Mouse (Mus musculus) liver, embryonic 15.5 days (tissue): Measurements from ENCODE around the gene Lmln. TPM values are rescaled to one million over a fixed set of nuclear protein-coding genes. Genes with fewer than 3 reads are reported as not detected.

Experiments used
- ATAC-seq: fragments of 200-750 bp; cut with Nextera tagmentation; 2 replicates; pipeline ENCODE4 v1.8.0; 2017; ENCODE audit warnings: moderate number of reproducible peaks, mild to moderate bottlenecking, moderate library complexity; ENCODE audit not compliant: insufficient read depth
- H3K27ac ChIP-seq: fragments of 300-500 bp; sonication (generic); replicated peaks from 2 replicates; pipeline ENCODE4 v1.5.1; 2015; ENCODE audit warnings: mild to moderate bottlenecking, inconsistent platforms
- H3K27me3 ChIP-seq: fragments of 300-500 bp; sonication (generic); 2 replicates; pipeline ENCODE4 v1.6.1; 2015; ENCODE audit warnings: mild to moderate bottlenecking, inconsistent platforms
- H3K36me3 ChIP-seq: fragments of 300-500 bp; sonication (generic); replicated peaks from 2 replicates; pipeline ENCODE4 v1.6.1; 2015; ENCODE audit warnings: moderate library complexity, mild to moderate bottlenecking, inconsistent platforms
- H3K4me1 ChIP-seq: fragments of 300-500 bp; sonication (generic); replicated peaks from 2 replicates; pipeline ENCODE4 v1.6.1; 2015; ENCODE audit warnings: inconsistent platforms
- H3K4me2 ChIP-seq: fragments of 300-500 bp; sonication (generic); 2 replicates; pipeline ENCODE4 v1.6.1; 2015; ENCODE audit warnings: moderate library complexity, mild to moderate bottlenecking, inconsistent platforms
- H3K4me3 ChIP-seq: fragments of 300-500 bp; sonication (generic); replicated peaks from 2 replicates; pipeline ENCODE4 v1.5.1; 2015; ENCODE audit warnings: mild to moderate bottlenecking, inconsistent platforms
- H3K9ac ChIP-seq: fragments of 300-500 bp; sonication (generic); 2 replicates; pipeline ENCODE4 v1.6.1; 2015; ENCODE audit warnings: moderate library complexity, mild to moderate bottlenecking, inconsistent platforms
- H3K9me3 ChIP-seq: fragments of 300-500 bp; sonication (generic); replicated peaks from 2 replicates; pipeline ENCODE4 v1.6.1; 2016; ENCODE audit warnings: inconsistent platforms
- WGBS: fragments of 180-500 bp; shearing (Covaris S2); methylation state at CpG from one replicate; pipeline ENCODE4 v1.1.7; 2015; ENCODE audit warnings: mixed read lengths; ENCODE audit not compliant: insufficient replicate concordance; 5-methylcytosine and 5-hydroxymethylcytosine counted together
- polyA plus RNA-seq: library from polyadenylated mRNA; unstranded; fragments of >200 nt; fragmentation: Nextera tagmentation; extraction: Ambion mirVana; gene quantifications from 2 replicates; pipeline ENCODE4 v1.2.1, GENCODE M21; 2015

The Lmln gene
- polyA plus RNA-seq, 1 experiment from 2014 or later, result 0.63 TPM

DNA sequence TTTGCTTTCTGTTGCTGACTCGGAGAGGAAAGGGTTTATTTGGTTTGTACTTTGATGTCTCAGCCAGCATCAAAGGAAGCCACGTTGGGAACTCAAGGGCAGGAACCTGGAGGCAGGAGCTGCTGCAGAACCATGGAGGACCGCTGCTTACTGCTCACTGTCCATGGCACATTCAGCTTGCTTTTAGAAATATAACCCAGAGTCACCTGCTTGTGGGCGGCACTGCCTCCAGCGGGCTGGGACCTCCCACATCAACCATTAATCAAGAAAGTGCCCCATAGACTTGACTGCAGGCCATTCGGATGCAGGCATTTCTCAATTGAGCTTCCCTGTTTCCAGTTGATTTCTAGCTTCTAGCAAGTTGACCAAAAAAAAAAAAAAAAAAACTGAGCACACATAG is 13.8 kb downstream of the Lmln start:
- Histone ChIP-seq H3K9ac (no peak overlapping the region), H3K9me3 (no peaks in the 10 kb centered on the region), H3K36me3 (no peaks in the 10 kb centered on the region), H3K4me3 (no peak overlapping the region), H3K4me2 (peak overlapping the region; percentile 38), H3K27me3 (no peaks in the 10 kb centered on the region), H3K4me1 (peaks cover 8% of the 10 kb centered on the region; the same call in 1 of the 2 replicates), H3K27ac (no peak overlapping the region)
- ATAC-seq, result no peak
- WGBS, result 58% methylated on average over 6 of the region's 6 CpGs

- no peak overlapping the region for H3K4me3 ChIP-seq
- H3K27ac ChIP-seq, result peak overlapping the region; percentile 14; the same call in 1 of the 2 replicates
- no peak for ATAC-seq
- WGBS, result 51% methylated on average over 5 of the region's 5 CpGs
- 0 out of 2 replicates have a peak overlapping the region, but pooled peaks have one; percentile 38 for H3K4me2 ChIP-seq
- H3K27me3 ChIP-seq, result no peaks in the 10 kb centered on the region
- no peaks in the 10 kb centered on the region for H3K9me3 ChIP-seq
- no peak overlapping the region for H3K9ac ChIP-seq
- H3K4me1 ChIP-seq, result peaks cover 8% of the 10 kb centered on the region; the same call in 1 of the 2 replicates
- H3K36me3 ChIP-seq, result no peaks in the 10 kb centered on the region
Measured at GRCm38 (mm10) chr16:33077069-33077627, 14.8 kb downstream of the Lmln start.

DNA sequence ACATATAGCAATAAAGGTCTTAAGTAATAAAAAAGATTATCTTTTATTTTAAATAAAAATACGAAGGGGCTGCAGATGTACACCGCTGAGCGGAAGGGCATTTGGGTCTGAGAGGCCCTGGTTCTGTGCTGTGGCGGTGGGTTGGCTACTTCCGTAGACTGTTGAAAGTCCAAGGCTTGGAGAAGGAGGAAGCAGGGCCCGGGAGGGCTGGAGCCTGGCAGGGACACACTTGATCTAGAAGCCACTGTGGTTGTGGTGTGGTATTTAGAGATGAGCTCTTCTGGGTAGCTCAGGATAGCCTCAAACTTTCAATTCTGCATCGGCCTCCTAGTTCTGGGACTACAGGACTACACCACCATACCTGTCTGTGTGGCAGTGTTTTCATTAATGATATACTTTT is 17.7 kb downstream of the Lmln start:
- H3K36me3 ChIP-seq, result no peaks in the 10 kb centered on the region
- H3K4me3 ChIP-seq, result no peak overlapping the region
- peaks cover 8% of the 10 kb centered on the region; the same call in 1 of the 2 replicates for H3K4me1 ChIP-seq
- no peak for ATAC-seq
- no peak overlapping the region for H3K27ac ChIP-seq
- no peak overlapping the region for H3K4me2 ChIP-seq
- 68% methylated on average over 7 of the region's 7 CpGs for WGBS
- H3K9ac ChIP-seq, result no peak overlapping the region
- H3K9me3 ChIP-seq, result no peaks in the 10 kb centered on the region
- H3K27me3 ChIP-seq, result no peaks in the 10 kb centered on the region

DNA sequence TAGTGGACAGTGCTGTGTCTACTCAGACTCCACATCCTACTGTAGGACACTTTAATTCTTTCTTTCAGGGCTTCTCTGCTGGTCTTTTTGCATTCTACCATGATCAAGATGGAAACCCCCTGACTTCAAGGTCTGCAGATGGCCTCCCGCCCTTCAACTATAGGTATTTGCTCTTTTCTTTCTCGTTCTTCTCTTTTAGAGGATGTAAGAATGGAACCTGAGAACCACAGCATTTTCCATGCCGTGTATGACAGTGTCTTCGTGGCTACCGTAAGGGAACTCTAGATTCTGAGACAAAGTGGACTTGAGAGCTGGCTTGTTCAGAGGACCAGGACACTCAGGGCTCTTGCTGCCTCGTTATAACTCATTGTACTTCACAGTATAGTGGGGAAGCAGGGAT is 20.6 kb downstream of the Lmln start:
- H3K27me3 ChIP-seq, result no peaks in the 10 kb centered on the region
- WGBS, result 69% methylated on average over 6 of the region's 6 CpGs
- no peak overlapping the region for H3K4me2 ChIP-seq
- no peaks in the 10 kb centered on the region for H3K4me1 ChIP-seq
- H3K27ac ChIP-seq, result no peak overlapping the region
- no peaks in the 10 kb centered on the region for H3K36me3 ChIP-seq
- H3K4me3 ChIP-seq, result no peak overlapping the region
- H3K9me3 ChIP-seq, result no peaks in the 10 kb centered on the region
- ATAC-seq, result no peak
- no peak overlapping the region for H3K9ac ChIP-seq

GRCm38 (mm10) chr16:33083996-33084395 is 21.7 kb downstream of the Lmln start:
- Histone ChIP-seq H3K9ac (no peak overlapping the region), H3K4me2 (no peak overlapping the region), H3K36me3 (no peaks in the 10 kb centered on the region), H3K27ac (no peak overlapping the region), H3K4me3 (no peak overlapping the region), H3K9me3 (no peaks in the 10 kb centered on the region), H3K27me3 (no peaks in the 10 kb centered on the region), H3K4me1 (no peaks in the 10 kb centered on the region)
- no peak for ATAC-seq
- WGBS, result 61% methylated on average over 2 of the region's 2 CpGs

GRCm38 (mm10) chr16:33085666-33086065 is 23.3 kb downstream of the Lmln start:
- no peak overlapping the region for H3K4me3 ChIP-seq
- H3K4me2 ChIP-seq, result no peak overlapping the region
- 0 out of 2 replicates have a peak, but pooled peaks cover 4% of the 10 kb centered on the region for H3K36me3 ChIP-seq
- H3K9me3 ChIP-seq, result no peaks in the 10 kb centered on the region
- no peaks in the 10 kb centered on the region for H3K4me1 ChIP-seq
- ATAC-seq, result no peak
- H3K27me3 ChIP-seq, result no peaks in the 10 kb centered on the region
- no peak overlapping the region for H3K9ac ChIP-seq
- H3K27ac ChIP-seq, result no peak overlapping the region
- WGBS, result 64% methylated on average over 8 of the region's 8 CpGs

DNA sequence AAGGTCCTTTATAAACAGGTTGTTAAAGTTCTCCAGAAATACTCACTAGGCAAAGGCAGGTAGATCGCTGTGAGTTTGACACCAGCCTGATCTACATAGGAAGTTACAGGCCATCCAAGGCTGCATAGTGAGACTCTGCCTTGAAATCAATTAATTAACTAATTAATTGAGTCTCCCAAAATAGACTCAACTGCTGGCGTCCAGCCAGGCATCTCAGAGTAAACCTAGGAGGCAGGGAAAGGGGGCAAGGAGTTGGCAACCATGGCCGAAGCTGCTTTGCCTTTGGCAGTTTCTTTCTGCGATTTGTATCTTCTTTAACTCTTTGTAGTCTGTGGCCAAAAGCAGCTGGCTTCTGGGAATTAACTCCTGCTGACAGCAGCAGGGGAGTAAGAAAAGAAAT is 51.4 kb downstream of the Lmln start:
- Histone ChIP-seq H3K4me1 (no peaks in the 10 kb centered on the region), H3K27me3 (no peaks in the 10 kb centered on the region), H3K27ac (no peak overlapping the region), H3K9ac (no peak overlapping the region), H3K36me3 (no peaks in the 10 kb centered on the region), H3K4me3 (no peak overlapping the region), H3K9me3 (no peaks in the 10 kb centered on the region), H3K4me2 (no peak overlapping the region)
- WGBS, result 58% methylated on average over 4 of the region's 4 CpGs
- ATAC-seq, result no peak

GRCm38 (mm10) chr16:33123373-33123772 is 61.1 kb downstream of the Lmln start:
- H3K4me1 ChIP-seq, result no peaks in the 10 kb centered on the region; the same call in 1 of the 2 replicates
- peak overlapping the region; percentile 42 for H3K4me2 ChIP-seq
- no peaks in the 10 kb centered on the region for H3K9me3 ChIP-seq
- no peaks in the 10 kb centered on the region for H3K27me3 ChIP-seq
- ATAC-seq, result no peak
- peak overlapping the region; percentile 64; the same call in 1 of the 2 replicates for H3K27ac ChIP-seq
- H3K36me3 ChIP-seq, result 0 out of 2 replicates have a peak, but pooled peaks cover 5% of the 10 kb centered on the region
- 60% methylated on average over 8 of the region's 8 CpGs for WGBS
- H3K4me3 ChIP-seq, result no peak overlapping the region
- no peak overlapping the region for H3K9ac ChIP-seq

- WGBS, result 63% methylated on average over 24 of the region's 24 CpGs
Measured at GRCm38 (mm10) chr16:33123938-33124820, 61.9 kb downstream of the Lmln start.

GRCm38 (mm10) chr16:33127052-33127451 is 64.7 kb downstream of the Lmln start:
- no peaks in the 10 kb centered on the region for H3K27me3 ChIP-seq
- H3K9me3 ChIP-seq, result no peaks in the 10 kb centered on the region
- ATAC-seq, result no peak
- H3K36me3 ChIP-seq, result no peaks in the 10 kb centered on the region
- H3K9ac ChIP-seq, result no peak overlapping the region
- H3K4me1 ChIP-seq, result no peaks in the 10 kb centered on the region; the same call in 1 of the 2 replicates
- WGBS, result 68% methylated on average over 6 of the region's 6 CpGs
- H3K27ac ChIP-seq, result no peak overlapping the region
- H3K4me2 ChIP-seq, result no peak overlapping the region
- H3K4me3 ChIP-seq, result no peak overlapping the region

More at GRCm38 (mm10) chr16:33123938-33124820, 61.9 kb downstream of the Lmln start:
- Histone ChIP-seq H3K4me1 (no peaks in the 10 kb centered on the region; the same call in 1 of the 2 replicates), H3K9me3 (no peaks in the 10 kb centered on the region), H3K27ac (peak overlapping the region; percentile 64), H3K4me2 (peak overlapping the region; percentile 42), H3K36me3 (0 out of 2 replicates have a peak, but pooled peaks cover 5% of the 10 kb centered on the region), H3K4me3 (no peak overlapping the region), H3K9ac (no peak overlapping the region), H3K27me3 (no peaks in the 10 kb centered on the region)
- peak; percentile 69 for ATAC-seq

DNA sequence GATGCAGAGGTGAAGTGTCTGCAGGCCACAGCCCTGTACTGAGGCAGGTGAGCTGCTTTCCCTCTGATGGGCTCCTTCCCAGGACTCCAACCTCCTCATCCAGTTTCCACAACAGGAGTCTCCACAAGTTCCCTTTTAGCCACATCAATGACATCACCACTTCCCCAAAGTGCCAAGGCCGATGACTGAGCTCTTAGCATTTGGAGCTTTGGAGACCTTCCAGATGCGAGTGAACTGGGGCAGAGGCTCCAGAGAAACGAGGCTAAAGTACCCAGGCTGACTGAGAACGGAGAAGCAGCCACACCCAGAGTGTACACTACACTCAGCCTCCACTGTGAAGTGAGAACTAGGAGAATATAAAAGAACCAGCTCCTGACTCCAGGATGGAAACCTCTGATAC is 68.4 kb downstream of the Lmln start:
- H3K4me3 ChIP-seq, result no peak overlapping the region
- no peaks in the 10 kb centered on the region for H3K27me3 ChIP-seq
- 13% methylated on average over 4 of the region's 4 CpGs for WGBS
- H3K27ac ChIP-seq, result no peak overlapping the region
- no peaks in the 10 kb centered on the region for H3K36me3 ChIP-seq
- H3K4me2 ChIP-seq, result no peak overlapping the region
- H3K4me1 ChIP-seq, result no peaks in the 10 kb centered on the region
- no peak for ATAC-seq
- H3K9me3 ChIP-seq, result no peaks in the 10 kb centered on the region
- H3K9ac ChIP-seq, result no peak overlapping the region
